Mouse (Mus musculus) heart, postnatal 0 days (tissue): ENCODE results near the gene Cryga. TPM values are rescaled to one million over a fixed set of nuclear protein-coding genes. Genes with fewer than 3 reads are reported as not detected.

ENCODE experiments used
- ATAC-seq: fragments of 200-750 bp; cut with Nextera tagmentation; 2 replicates; pipeline ENCODE4 v1.8.0; 2017; ENCODE audit warnings: low read depth, moderate number of reproducible peaks, moderate library complexity; ENCODE audit not compliant: insufficient read depth
- DNase-seq: peaks from one replicate; pipeline ENCODE4 v3.0.0-alpha.2; 2016; ENCODE audit warnings: low spot score
- H3K27ac ChIP-seq: fragments of 300-500 bp; sonication (generic); 2 replicates; pipeline ENCODE4 v1.5.1; 2014; ENCODE audit warnings: low read depth, mild to moderate bottlenecking
- H3K27me3 ChIP-seq: fragments of 300-500 bp; sonication (generic); 2 replicates; pipeline ENCODE4 v1.6.1; 2014; ENCODE audit warnings: low read length, mixed read lengths; ENCODE audit not compliant: control insufficient read depth, insufficient read depth
- H3K36me3 ChIP-seq: fragments of 300-500 bp; sonication (generic); replicated peaks from 2 replicates; pipeline ENCODE4 v1.6.1; 2014; ENCODE audit warnings: low read length, mixed read lengths; ENCODE audit not compliant: control insufficient read depth, insufficient read depth
- H3K4me1 ChIP-seq: fragments of 300-500 bp; sonication (generic); 2 replicates; pipeline ENCODE4 v1.6.1; 2014; ENCODE audit warnings: antibody characterized with exemption; ENCODE audit not compliant: control insufficient read depth, insufficient read depth
- H3K4me2 ChIP-seq: fragments of 300-500 bp; sonication (generic); 2 replicates; pipeline ENCODE4 v1.6.1; 2014; ENCODE audit warnings: low read depth, mild to moderate bottlenecking, low read length, moderate library complexity
- H3K4me3 ChIP-seq: fragments of 300-500 bp; sonication (generic); 2 replicates; pipeline ENCODE4 v1.5.1; 2014; ENCODE audit warnings: low read depth, low read length
- H3K9ac ChIP-seq: fragments of 300-500 bp; sonication (generic); replicated peaks from 2 replicates; pipeline ENCODE4 v1.6.1; 2014; ENCODE audit warnings: low read depth, low read length, mixed read lengths
- H3K9me3 ChIP-seq: fragments of 300-500 bp; sonication (generic); replicated peaks from 2 replicates; pipeline ENCODE4 v1.6.1; 2016; ENCODE audit warnings: low read length; ENCODE audit not compliant: control insufficient read depth
- CTCF ChIP-seq: IDR thresholded peaks from 2 replicates; pipeline ENCODE4 v1.5.1; 2016; ENCODE audit warnings: antibody characterized with exemption, control low read depth, low read depth
- EP300 ChIP-seq: IDR thresholded peaks from 2 replicates; pipeline ENCODE4 v1.6.1; 2016; ENCODE audit warnings: antibody characterized with exemption, low read depth
- WGBS: fragments of 180-500 bp; shearing (Covaris S2); extraction: QIAGEN DNeasy Blood & Tissue Kit; methylation state at CpG from one replicate; pipeline ENCODE4 v1.1.7; 2014; 5-methylcytosine and 5-hydroxymethylcytosine counted together
- polyA plus RNA-seq: library from polyadenylated mRNA; unstranded; fragments of >200 nt; fragmentation: Nextera tagmentation; extraction: Ambion mirVana; gene quantifications from 2 replicates; pipeline ENCODE4 v1.2.1, GENCODE M21; 2015
- total RNA-seq: library from RNA; depleted of rRNA; stranded (reverse); fragments of >200 nt; gene quantifications from 2 replicates; pipeline ENCODE4 v1.2.3, GENCODE M21; 2014; ENCODE audit warnings: low replicate concordance

The Cryga gene
- total and polyA plus RNA-seq, 2 experiments from 2014 or later: not detected

GRCm38 (mm10) chr1:65109756-65110435 is 6.7 kb upstream of the Cryga start:
- no peak for ATAC-seq
- TF ChIP-seq EP300 (no peak), CTCF (no peak)
- 70% methylated on average over 25 of the region's 25 CpGs for WGBS

GRCm38 (mm10) chr1:65109196-65109595 is 6.0 kb upstream of the Cryga start:
- no peak for TF ChIP-seq EP300
- TF ChIP-seq CTCF: no peak
- Histone ChIP-seq H3K9me3 (no peaks in the 10 kb centered on the region), H3K27me3 (no peaks in the 10 kb centered on the region), H3K9ac (no peak overlapping the region), H3K4me1 (no peaks in the 10 kb centered on the region), H3K4me2 (no peak overlapping the region), H3K27ac (no peak overlapping the region), H3K36me3 (no peaks in the 10 kb centered on the region), H3K4me3 (no peak overlapping the region)
- 87% methylated on average over 8 of the region's 8 CpGs for WGBS
- ATAC-seq (no peak), DNase-seq (no peak)

More at GRCm38 (mm10) chr1:65109756-65110435, 6.7 kb upstream of the Cryga start:
- Histone ChIP-seq H3K27me3 (no peaks in the 10 kb centered on the region), H3K9me3 (no peaks in the 10 kb centered on the region), H3K36me3 (no peaks in the 10 kb centered on the region), H3K4me1 (no peaks in the 10 kb centered on the region), H3K4me2 (no peak overlapping the region), H3K9ac (no peak overlapping the region), H3K4me3 (no peak overlapping the region), H3K27ac (no peak overlapping the region)
- no peak for DNase-seq

- 79% methylated on average over 10 of the region's 10 CpGs for WGBS
- DNase-seq (no peak), ATAC-seq (no peak)
- Histone ChIP-seq H3K4me1 (no peaks in the 10 kb centered on the region), H3K27me3 (no peaks in the 10 kb centered on the region), H3K4me2 (no peak overlapping the region), H3K27ac (no peak overlapping the region), H3K36me3 (no peaks in the 10 kb centered on the region), H3K4me3 (no peak overlapping the region), H3K9me3 (no peaks in the 10 kb centered on the region), H3K9ac (no peak overlapping the region)
- TF ChIP-seq CTCF: no peak
- TF ChIP-seq EP300: no peak
Observed at GRCm38 (mm10) chr1:65107654-65108279, 4.6 kb upstream of the Cryga start.

- DNase-seq (no peak), ATAC-seq (no peak)
- Histone ChIP-seq H3K27me3 (no peaks in the 10 kb centered on the region), H3K4me3 (no peak overlapping the region), H3K27ac (no peak overlapping the region), H3K9ac (no peak overlapping the region), H3K36me3 (no peaks in the 10 kb centered on the region), H3K4me2 (no peak overlapping the region), H3K4me1 (no peaks in the 10 kb centered on the region), H3K9me3 (no peaks in the 10 kb centered on the region)
- TF ChIP-seq CTCF: no peak
- no peak for TF ChIP-seq EP300
- 81% methylated on average over 3 of the region's 3 CpGs for WGBS
Observed at GRCm38 (mm10) chr1:65096953-65097352, 6.2 kb downstream of the Cryga start.

GRCm38 (mm10) chr1:65091566-65091965 is 11.6 kb downstream of the Cryga start:
- no peaks in the 10 kb centered on the region for H3K36me3 ChIP-seq
- H3K4me2 ChIP-seq: no peak overlapping the region
- 82% methylated on average over 3 of the region's 3 CpGs for WGBS
- H3K4me1 ChIP-seq: no peaks in the 10 kb centered on the region
- H3K27me3 ChIP-seq: no peaks in the 10 kb centered on the region
- no peak for ATAC-seq
- no peak overlapping the region for H3K27ac ChIP-seq
- no peak for DNase-seq
- H3K9me3 ChIP-seq: no peaks in the 10 kb centered on the region
- TF ChIP-seq EP300 (no peak), CTCF (no peak)
- H3K4me3 ChIP-seq: no peak overlapping the region
- H3K9ac ChIP-seq: no peak overlapping the region
